Mouse (Mus musculus): Measurements from ENCODE around the gene Trim2.

Gene Trim2

GRCm38 (mm10) chr3:84319504-84319903 is 12.8 kb upstream of the Trim2 start:
- no peak for DNase-seq (ENCODE audit: low spot score)

GRCm38 (mm10) chr3:84318865-84319264 is 12.2 kb upstream of the Trim2 start:
- DNase-seq (ENCODE audit: low spot score): no peak

- peak; percentile 93 for DNase-seq (ENCODE audit: low spot score)
Measured at GRCm38 (mm10) chr3:84314651-84315191, 8.0 kb upstream of the Trim2 start.

- no peak for DNase-seq (ENCODE audit: low spot score)
Measured at GRCm38 (mm10) chr3:84313801-84314541, 7.3 kb upstream of the Trim2 start.

GRCm38 (mm10) chr3:84313003-84313800 is 6.5 kb upstream of the Trim2 start:
- peak; percentile 95 for DNase-seq (ENCODE audit: low spot score)

GRCm38 (mm10) chr3:84312326-84312725 is 5.6 kb upstream of the Trim2 start:
- DNase-seq (ENCODE audit: low spot score): no peak

- DNase-seq (ENCODE audit: low spot score): no peak
Measured at GRCm38 (mm10) chr3:84307516-84307915, 839 bp upstream of the Trim2 start.

- DNase-seq (ENCODE audit: low spot score): no peak
Measured at GRCm38 (mm10) chr3:84305722-84306510, 761 bp downstream of the Trim2 start.

GRCm38 (mm10) chr3:84305010-84305692 is 1.5 kb downstream of the Trim2 start:
- peak; percentile 90 for DNase-seq (ENCODE audit: low spot score)

- peak; percentile 81 for DNase-seq (ENCODE audit: low spot score)
Measured at GRCm38 (mm10) chr3:84304339-84305009, 2.2 kb downstream of the Trim2 start.

- no peak for DNase-seq (ENCODE audit: low spot score)
Measured at GRCm38 (mm10) chr3:84303395-84303949, 3.2 kb downstream of the Trim2 start.

GRCm38 (mm10) chr3:84302273-84302672 is 4.4 kb downstream of the Trim2 start:
- DNase-seq (ENCODE audit: low spot score): peak; percentile 74

GRCm38 (mm10) chr3:84301674-84302073 is 5.0 kb downstream of the Trim2 start:
- DNase-seq (ENCODE audit: low spot score): no peak

GRCm38 (mm10) chr3:84298186-84298585 is 8.5 kb downstream of the Trim2 start:
- DNase-seq (ENCODE audit: low spot score): no peak

- no peak for DNase-seq (ENCODE audit: low spot score)
Measured at GRCm38 (mm10) chr3:84296676-84297075, 10.0 kb downstream of the Trim2 start.

- DNase-seq (ENCODE audit: low spot score): peak; percentile 54
Measured at GRCm38 (mm10) chr3:84294734-84295133, 11.9 kb downstream of the Trim2 start.

GRCm38 (mm10) chr3:84293666-84294595 is 12.7 kb downstream of the Trim2 start:
- no peak for DNase-seq (ENCODE audit: low spot score)

GRCm38 (mm10) chr3:84292238-84292637 is 14.4 kb downstream of the Trim2 start:
- no peak for DNase-seq (ENCODE audit: low spot score)

- no peak for DNase-seq (ENCODE audit: low spot score)
Measured at GRCm38 (mm10) chr3:84288931-84289330, 17.7 kb downstream of the Trim2 start.

- no peak for DNase-seq (ENCODE audit: low spot score)
Measured at GRCm38 (mm10) chr3:84287256-84287655, 19.4 kb downstream of the Trim2 start.

Measured in embryo, embryonic 10 days (tissue).